Mouse (Mus musculus) kidney, embryonic 15.5 days (tissue): ENCODE data around the gene Rasgef1b. TPM values are rescaled to one million over a fixed set of nuclear protein-coding genes. Genes with fewer than 3 reads are reported as not detected.

Source experiments
- ATAC-seq: fragments of 200-750 bp; cut with Nextera tagmentation; replicated peaks from 2 replicates; pipeline ENCODE4 v1.8.0; 2017; ENCODE audit warnings: moderate TSS enrichment; ENCODE audit not compliant: low FRiP score
- H3K27ac ChIP-seq: fragments of 300-500 bp; sonication (generic); 2 replicates; pipeline ENCODE4 v1.5.1; 2015; ENCODE audit warnings: mild to moderate bottlenecking, inconsistent platforms
- H3K27me3 ChIP-seq: fragments of 300-500 bp; sonication (generic); 2 replicates; pipeline ENCODE4 v1.6.1; 2015; ENCODE audit warnings: inconsistent platforms
- H3K36me3 ChIP-seq: fragments of 300-500 bp; sonication (generic); 2 replicates; pipeline ENCODE4 v1.6.1; 2015; ENCODE audit warnings: inconsistent platforms
- H3K4me1 ChIP-seq: fragments of 300-500 bp; sonication (generic); 2 replicates; pipeline ENCODE4 v1.6.1; 2015; ENCODE audit warnings: inconsistent platforms
- H3K4me2 ChIP-seq: fragments of 300-500 bp; sonication (generic); 2 replicates; pipeline ENCODE4 v1.6.1; 2015; ENCODE audit warnings: moderate library complexity, mild to moderate bottlenecking, inconsistent platforms
- H3K4me3 ChIP-seq: fragments of 300-500 bp; sonication (generic); replicated peaks from 2 replicates; pipeline ENCODE4 v1.5.1; 2015; ENCODE audit warnings: mild to moderate bottlenecking, inconsistent platforms
- H3K9ac ChIP-seq: fragments of 300-500 bp; sonication (generic); 2 replicates; pipeline ENCODE4 v1.6.1; 2015; ENCODE audit warnings: mild to moderate bottlenecking, inconsistent platforms
- H3K9me3 ChIP-seq: fragments of 300-500 bp; sonication (generic); replicated peaks from 2 replicates; pipeline ENCODE4 v1.6.1; 2016; ENCODE audit warnings: inconsistent platforms
- WGBS: fragments of 180-500 bp; shearing (Covaris S2); methylation state at CpG from one replicate; pipeline ENCODE4 v1.1.7; 2015; ENCODE audit warnings: mixed read lengths; 5-methylcytosine and 5-hydroxymethylcytosine counted together
- polyA plus RNA-seq: library from polyadenylated mRNA; unstranded; fragments of >200 nt; fragmentation: Nextera tagmentation; extraction: Ambion mirVana; gene quantifications from 2 replicates; pipeline ENCODE4 v1.2.1, GENCODE M21; 2015

Gene Rasgef1b
- polyA plus RNA-seq, 1 experiment from 2014 or later = 7.0 TPM

DNA sequence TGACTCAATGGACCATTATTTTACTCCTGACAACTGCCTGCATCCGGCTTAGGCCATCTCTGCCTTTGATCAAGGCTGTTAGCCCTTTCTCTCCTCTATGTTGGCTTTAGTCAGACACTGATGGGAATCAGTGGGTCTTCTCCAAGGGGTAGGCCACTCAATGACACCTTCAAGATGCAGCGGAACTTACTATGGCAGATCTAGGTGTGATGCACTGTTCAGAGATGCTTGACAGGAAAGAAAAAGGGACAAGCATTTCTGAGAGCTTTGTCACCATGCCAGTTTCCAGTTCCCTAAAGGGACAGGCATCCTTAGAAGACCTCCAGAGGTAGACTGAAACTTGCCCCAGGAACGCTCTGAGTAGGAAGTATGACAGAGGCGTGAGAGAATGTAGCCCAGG is 306.0 kb downstream of the Rasgef1b start:
- no peaks in the 10 kb centered on the region for H3K36me3 ChIP-seq
- no peak overlapping the region for H3K27ac ChIP-seq
- H3K4me1 ChIP-seq = no peaks in the 10 kb centered on the region
- 88% methylated on average over 4 of the region's 4 CpGs for WGBS
- H3K27me3 ChIP-seq = no peaks in the 10 kb centered on the region; the same call in 1 of the 2 replicates
- no peak for ATAC-seq
- H3K4me3 ChIP-seq = no peak overlapping the region
- H3K9ac ChIP-seq = no peak overlapping the region
- H3K9me3 ChIP-seq = no peaks in the 10 kb centered on the region
- no peak overlapping the region for H3K4me2 ChIP-seq

DNA sequence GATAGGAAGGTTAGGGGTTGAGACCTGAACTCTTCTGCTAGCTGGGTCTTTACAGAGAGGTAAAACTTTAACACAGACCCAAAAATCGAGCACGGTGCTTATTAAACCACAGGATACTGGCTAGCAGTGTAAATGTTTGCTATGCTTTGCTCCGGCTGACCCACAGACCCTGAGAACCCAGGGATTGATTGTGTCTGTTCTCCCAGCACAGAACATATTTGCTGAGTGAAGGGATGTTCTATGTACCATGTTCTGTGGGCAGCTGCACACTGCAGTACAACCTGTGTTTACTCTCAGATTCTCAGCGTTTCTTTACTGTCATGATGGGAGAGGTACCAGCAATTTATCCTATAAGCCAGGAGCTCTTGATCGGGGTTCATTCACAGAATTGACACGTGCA is 306.8 kb downstream of the Rasgef1b start:
- ATAC-seq = no peak
- no peaks in the 10 kb centered on the region for H3K4me1 ChIP-seq
- no peak overlapping the region for H3K27ac ChIP-seq
- H3K9me3 ChIP-seq = no peaks in the 10 kb centered on the region
- no peak overlapping the region for H3K9ac ChIP-seq
- H3K36me3 ChIP-seq = no peaks in the 10 kb centered on the region
- 88% methylated on average over 6 of the region's 6 CpGs for WGBS
- no peaks in the 10 kb centered on the region; the same call in 1 of the 2 replicates for H3K27me3 ChIP-seq
- H3K4me3 ChIP-seq = no peak overlapping the region
- no peak overlapping the region for H3K4me2 ChIP-seq

GRCm38 (mm10) chr5:99419872-99420271 is 309.0 kb downstream of the Rasgef1b start:
- Histone ChIP-seq H3K4me1 (no peaks in the 10 kb centered on the region), H3K9me3 (no peaks in the 10 kb centered on the region), H3K27ac (no peak overlapping the region), H3K9ac (no peak overlapping the region), H3K36me3 (no peaks in the 10 kb centered on the region), H3K4me2 (no peak overlapping the region), H3K4me3 (no peak overlapping the region), H3K27me3 (no peaks in the 10 kb centered on the region; the same call in 1 of the 2 replicates)
- whole genome bisulfite sequencing = 64% methylated on average over 2 of the region's 2 CpGs
- no peak for ATAC-seq

- no peak overlapping the region for H3K9ac ChIP-seq
- ATAC-seq = no peak
- 63% methylated on average over 21 of the region's 21 CpGs for WGBS
Observed at GRCm38 (mm10) chr5:99416902-99417301, 312.0 kb downstream of the Rasgef1b start.

GRCm38 (mm10) chr5:99415676-99416075 is 313.2 kb downstream of the Rasgef1b start:
- no peak overlapping the region for H3K27ac ChIP-seq
- H3K4me2 ChIP-seq = no peak overlapping the region
- no peaks in the 10 kb centered on the region; the same call in 1 of the 2 replicates for H3K27me3 ChIP-seq
- no peak for ATAC-seq
- H3K36me3 ChIP-seq = no peaks in the 10 kb centered on the region
- WGBS = 85% methylated on average over 12 of the region's 12 CpGs
- H3K9ac ChIP-seq = no peak overlapping the region
- no peaks in the 10 kb centered on the region for H3K9me3 ChIP-seq
- H3K4me1 ChIP-seq = no peaks in the 10 kb centered on the region
- no peak overlapping the region for H3K4me3 ChIP-seq

More at GRCm38 (mm10) chr5:99416902-99417301, 312.0 kb downstream of the Rasgef1b start:
- no peaks in the 10 kb centered on the region; the same call in 1 of the 2 replicates for H3K27me3 ChIP-seq
- no peaks in the 10 kb centered on the region for H3K36me3 ChIP-seq
- H3K9me3 ChIP-seq = no peaks in the 10 kb centered on the region
- H3K4me1 ChIP-seq = no peaks in the 10 kb centered on the region
- no peak overlapping the region for H3K27ac ChIP-seq
- no peak overlapping the region for H3K4me3 ChIP-seq
- H3K4me2 ChIP-seq = no peak overlapping the region

DNA sequence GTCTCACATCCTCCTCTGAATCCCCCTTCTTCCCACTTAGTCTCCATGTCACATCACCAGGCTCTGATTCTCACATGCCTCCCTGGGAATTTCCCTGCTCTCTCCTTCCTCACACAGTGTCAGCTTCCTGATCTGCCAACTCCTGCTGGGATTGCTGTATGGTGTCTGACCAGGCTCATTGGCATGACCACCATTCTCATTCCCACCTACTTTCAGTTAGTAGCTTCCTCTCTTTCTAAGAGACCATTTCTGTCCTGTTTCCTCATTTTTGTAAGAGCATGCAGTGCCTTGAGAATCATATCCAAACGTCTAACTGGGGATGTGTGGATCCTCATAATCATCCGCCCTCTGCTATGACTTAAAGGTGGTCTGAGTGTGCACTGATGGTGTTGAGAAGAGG is 313.8 kb downstream of the Rasgef1b start:
- Histone ChIP-seq H3K9me3 (no peaks in the 10 kb centered on the region), H3K27ac (no peak overlapping the region), H3K4me1 (no peaks in the 10 kb centered on the region), H3K9ac (no peak overlapping the region), H3K4me3 (no peak overlapping the region), H3K27me3 (no peaks in the 10 kb centered on the region), H3K36me3 (no peaks in the 10 kb centered on the region), H3K4me2 (no peak overlapping the region)
- ATAC-seq = no peak
- 89% methylated on average over 2 of the region's 2 CpGs for WGBS

GRCm38 (mm10) chr5:99414293-99414692 is 314.6 kb downstream of the Rasgef1b start:
- ATAC-seq = no peak
- H3K27me3 ChIP-seq = no peaks in the 10 kb centered on the region
- H3K4me1 ChIP-seq = no peaks in the 10 kb centered on the region
- no peak overlapping the region for H3K4me2 ChIP-seq
- H3K9me3 ChIP-seq = no peaks in the 10 kb centered on the region
- H3K4me3 ChIP-seq = no peak overlapping the region
- H3K36me3 ChIP-seq = no peaks in the 10 kb centered on the region
- H3K9ac ChIP-seq = no peak overlapping the region
- no peak overlapping the region for H3K27ac ChIP-seq
- WGBS = 92% methylated on average over 6 of the region's 6 CpGs

- WGBS = 60% methylated on average over 1 of the region's 1 CpGs
- Histone ChIP-seq H3K9ac (no peak overlapping the region), H3K36me3 (no peaks in the 10 kb centered on the region), H3K27me3 (no peaks in the 10 kb centered on the region), H3K27ac (no peak overlapping the region), H3K4me3 (no peak overlapping the region), H3K9me3 (no peaks in the 10 kb centered on the region), H3K4me2 (no peak overlapping the region), H3K4me1 (no peaks in the 10 kb centered on the region)
- no peak for ATAC-seq
Observed at GRCm38 (mm10) chr5:99413851-99414250, 315.0 kb downstream of the Rasgef1b start.

GRCm38 (mm10) chr5:99413391-99413790 is 315.5 kb downstream of the Rasgef1b start:
- no peak overlapping the region for H3K4me2 ChIP-seq
- H3K4me3 ChIP-seq = no peak overlapping the region
- H3K4me1 ChIP-seq = no peaks in the 10 kb centered on the region
- 87% methylated on average over 9 of the region's 9 CpGs for WGBS
- no peak overlapping the region for H3K9ac ChIP-seq
- H3K27ac ChIP-seq = no peak overlapping the region
- no peak for ATAC-seq
- no peaks in the 10 kb centered on the region for H3K9me3 ChIP-seq
- H3K27me3 ChIP-seq = no peaks in the 10 kb centered on the region
- no peaks in the 10 kb centered on the region for H3K36me3 ChIP-seq

DNA sequence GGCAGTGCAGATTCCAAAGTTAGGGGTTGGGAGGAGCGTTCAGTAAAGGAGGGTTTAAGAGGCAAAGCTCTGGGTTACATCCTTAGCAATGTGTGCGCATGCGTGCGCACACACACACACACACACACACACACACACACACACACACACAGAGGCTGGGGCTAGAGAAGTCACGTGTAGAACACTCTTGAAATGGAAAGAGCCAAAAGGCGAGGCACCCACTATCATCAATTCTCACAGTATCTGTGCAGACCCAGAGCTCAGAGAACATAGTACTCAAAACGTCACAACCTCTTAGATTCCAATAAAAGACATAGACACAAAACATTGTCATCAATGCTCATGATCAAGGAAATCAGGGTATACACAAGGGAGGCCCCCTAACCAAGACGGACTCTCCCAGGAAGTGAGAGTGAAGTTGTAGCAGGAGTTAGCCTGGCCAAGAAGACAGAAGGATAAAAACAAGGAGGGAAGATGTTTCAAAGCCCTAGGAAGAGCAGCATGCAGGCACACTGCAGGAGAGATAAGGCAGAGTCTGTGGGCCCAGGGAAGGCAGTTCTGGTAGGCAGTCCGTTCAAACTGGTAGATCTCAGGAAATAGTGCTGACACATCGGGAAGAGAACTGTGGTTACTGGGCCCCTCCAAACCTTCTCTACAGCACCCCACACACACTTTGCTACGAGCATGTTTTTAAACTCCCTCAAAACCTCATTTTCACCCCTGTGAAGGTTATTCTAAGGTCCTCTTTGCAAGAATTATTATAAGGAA is 324.3 kb downstream of the Rasgef1b start:
- 89% methylated on average over 11 of the region's 11 CpGs for WGBS
- Histone ChIP-seq H3K4me1 (peaks cover 14% of the 10 kb centered on the region), H3K27me3 (no peaks in the 10 kb centered on the region; the same call in 1 of the 2 replicates), H3K4me3 (no peak overlapping the region), H3K36me3 (no peaks in the 10 kb centered on the region), H3K4me2 (no peak overlapping the region), H3K27ac (no peak overlapping the region), H3K9me3 (no peaks in the 10 kb centered on the region), H3K9ac (no peak overlapping the region)
- no peak for ATAC-seq

DNA sequence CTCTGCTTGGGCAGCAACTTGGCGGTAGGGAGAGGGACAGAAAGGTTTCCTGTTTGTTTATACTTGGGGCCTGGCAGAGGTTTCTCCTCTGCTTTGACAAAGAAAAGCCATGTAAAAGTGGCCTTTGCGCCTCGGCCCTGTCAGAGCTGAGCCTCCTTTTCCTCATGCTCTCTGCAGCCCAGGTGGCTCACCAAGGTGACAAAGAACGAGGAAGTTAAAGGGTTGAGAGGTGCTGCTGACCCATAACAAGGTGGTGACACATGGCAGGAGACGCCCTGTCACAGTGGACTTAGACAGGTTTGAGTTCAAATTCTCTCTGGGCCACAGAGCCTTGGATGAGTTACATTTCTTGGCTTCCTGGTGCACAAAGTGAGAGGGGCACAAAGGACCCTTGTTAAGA is 325.5 kb downstream of the Rasgef1b start:
- H3K4me2 ChIP-seq = no peak overlapping the region
- no peak overlapping the region for H3K4me3 ChIP-seq
- no peak overlapping the region for H3K27ac ChIP-seq
- H3K27me3 ChIP-seq = no peaks in the 10 kb centered on the region; the same call in 1 of the 2 replicates
- no peaks in the 10 kb centered on the region for H3K9me3 ChIP-seq
- no peak overlapping the region for H3K9ac ChIP-seq
- no peak for ATAC-seq
- peaks cover 25% of the 10 kb centered on the region for H3K4me1 ChIP-seq
- no peaks in the 10 kb centered on the region for H3K36me3 ChIP-seq
- WGBS = 43% methylated on average over 5 of the region's 5 CpGs

- no peaks in the 10 kb centered on the region for H3K9me3 ChIP-seq
- no peak overlapping the region for H3K9ac ChIP-seq
- H3K27ac ChIP-seq = no peak overlapping the region
- no peak for ATAC-seq
- WGBS = 57% methylated on average over 2 of the region's 2 CpGs
- H3K4me2 ChIP-seq = no peak overlapping the region
- H3K4me3 ChIP-seq = no peak overlapping the region
- no peaks in the 10 kb centered on the region for H3K36me3 ChIP-seq
- no peaks in the 10 kb centered on the region; the same call in 1 of the 2 replicates for H3K27me3 ChIP-seq
- H3K4me1 ChIP-seq = peaks cover 30% of the 10 kb centered on the region
Observed at GRCm38 (mm10) chr5:99402784-99403183, 326.1 kb downstream of the Rasgef1b start.

GRCm38 (mm10) chr5:99402297-99402696 is 326.6 kb downstream of the Rasgef1b start:
- Histone ChIP-seq H3K4me3 (no peak overlapping the region), H3K36me3 (no peaks in the 10 kb centered on the region), H3K4me2 (no peak overlapping the region), H3K9me3 (no peaks in the 10 kb centered on the region), H3K4me1 (peaks cover 32% of the 10 kb centered on the region), H3K27me3 (no peaks in the 10 kb centered on the region; the same call in 1 of the 2 replicates), H3K9ac (no peak overlapping the region), H3K27ac (no peak overlapping the region)
- WGBS = 44% methylated on average over 7 of the region's 7 CpGs
- ATAC-seq = no peak
